Mouse (Mus musculus) left cerebral cortex, postnatal 4 days (tissue): Measurements from ENCODE around the gene Mrm3. TPM values are rescaled to one million over a fixed set of nuclear protein-coding genes. Genes with fewer than 3 reads are reported as not detected.

Experiments
- DNase-seq: peaks from one replicate; pipeline ENCODE4 v3.0.0-alpha.2; 2022
- intact Hi-C: fragments of 180-260 bp; cut with DNase I; formaldehyde crosslinking; loops from one replicate; pipeline ENCODE4 v1.15.1; 2025
- total RNA-seq, 2 experiments: library from RNA; stranded (reverse); gene quantifications; 2 replicates each; pipeline ENCODE4 v1.2.3; 2021

Mrm3 gene
- total RNA-seq, 2 experiments from 2014 or later = 14.0 to 16.8 TPM

GRCm38 (mm10) chr11:76247239-76247638 lies 3.7 kb downstream of the Mrm3 start:
- intact Hi-C loops = no loop called here

GRCm38 (mm10) chr11:76252036-76252435 lies 8.5 kb downstream of the Mrm3 start:
- DNase-seq = peak; percentile 60

More at GRCm38 (mm10) chr11:76247239-76247638, 3.7 kb downstream of the Mrm3 start:
- DNase-seq = no peak

GRCm38 (mm10) chr11:76253145-76253917 lies 9.8 kb downstream of the Mrm3 start:
- DNase-seq = peak; percentile 88
- intact Hi-C loops = loop anchor here (2.0 kb wide), 1 partner anchor 145 kb away; the partner anchor contains the start of gene Nxn

More at GRCm38 (mm10) chr11:76252036-76252435, 8.5 kb downstream of the Mrm3 start:
- intact Hi-C loops = loop anchor here (2.0 kb wide), 1 partner anchor 147 kb away; the partner anchor contains the start of gene Nxn

- intact Hi-C loops = loop anchor here (2.0 kb wide), 1 partner anchor 145 kb away; the partner anchor contains the start of gene Nxn
These were observed 10.4 kb downstream of the Mrm3 start for GRCm38 (mm10) chr11:76253918-76254264.

GRCm38 (mm10) chr11:76255431-76256001 lies 12.0 kb downstream of the Mrm3 start:
- DNase-seq = peak; percentile 72
- intact Hi-C loops = no loop called here

More at GRCm38 (mm10) chr11:76253918-76254264, 10.4 kb downstream of the Mrm3 start:
- no peak for DNase-seq

- DNase-seq = no peak
- intact Hi-C loops = no loop called here
These were observed 12.6 kb downstream of the Mrm3 start for GRCm38 (mm10) chr11:76256129-76256528.

GRCm38 (mm10) chr11:76257386-76257785 lies 13.9 kb downstream of the Mrm3 start:
- intact Hi-C loops = no loop called here
- DNase-seq = no peak

GRCm38 (mm10) chr11:76258511-76258910 lies 15.0 kb downstream of the Mrm3 start:
- intact Hi-C loops = no loop called here
- no peak for DNase-seq

- DNase-seq = no peak
These were observed 16.9 kb downstream of the Mrm3 start for GRCm38 (mm10) chr11:76260208-76261050.

GRCm38 (mm10) chr11:76261224-76261623 lies 17.7 kb downstream of the Mrm3 start:
- no peak for DNase-seq
- intact Hi-C loops = no loop called here

More at GRCm38 (mm10) chr11:76260208-76261050, 16.9 kb downstream of the Mrm3 start:
- intact Hi-C loops = no loop called here

GRCm38 (mm10) chr11:76262611-76263351 lies 19.3 kb downstream of the Mrm3 start:
- intact Hi-C loops = no loop called here
- DNase-seq = peak; percentile 65

GRCm38 (mm10) chr11:76267550-76267949 lies 24.0 kb downstream of the Mrm3 start:
- intact Hi-C loops = no loop called here
- DNase-seq = no peak

- intact Hi-C loops = no loop called here
- no peak for DNase-seq
These were observed 24.5 kb downstream of the Mrm3 start for GRCm38 (mm10) chr11:76268001-76268459.

- intact Hi-C loops = no loop called here
- DNase-seq = no peak
These were observed 25.1 kb downstream of the Mrm3 start for GRCm38 (mm10) chr11:76268521-76269065.

GRCm38 (mm10) chr11:76272440-76272839 lies 28.9 kb downstream of the Mrm3 start:
- no peak for DNase-seq
- intact Hi-C loops = no loop called here

GRCm38 (mm10) chr11:76278960-76279852 lies 35.7 kb downstream of the Mrm3 start:
- DNase-seq = peak; percentile 45
- intact Hi-C loops = no loop called here

GRCm38 (mm10) chr11:76279971-76280370 lies 36.5 kb downstream of the Mrm3 start:
- no peak for DNase-seq
- intact Hi-C loops = no loop called here

GRCm38 (mm10) chr11:76283841-76284240 lies 40.3 kb downstream of the Mrm3 start:
- intact Hi-C loops = no loop called here
- DNase-seq = no peak
